10 mouse cellular contexts compared by ENCODE assay signal in the genomic region with DNA sequence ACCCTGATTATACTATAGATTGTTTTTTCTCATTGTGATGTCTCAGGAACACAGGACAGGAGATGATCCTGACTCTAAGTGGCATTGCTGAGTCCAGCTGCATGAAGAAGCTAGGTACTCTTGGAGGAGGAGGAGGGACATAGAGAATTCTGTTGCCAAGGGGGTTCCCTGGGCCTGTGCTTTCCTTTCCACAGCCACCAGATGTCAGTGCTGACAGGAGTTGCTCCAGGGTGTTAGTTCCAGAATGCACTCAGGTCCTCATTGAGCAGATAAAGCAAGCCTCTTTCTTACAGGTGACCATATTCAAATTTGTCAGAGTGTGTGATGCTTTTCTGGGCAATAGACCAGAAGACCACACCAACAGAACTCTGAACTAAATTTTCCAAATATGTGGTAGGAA.
DNase-seq lines count a peak whose midpoint lies in the region; ATAC-seq and TF ChIP-seq lines count a peak whose summit lies in the region.
"Had no signal": no experiment of that assay in that cellular context is flagged by ENCODE, and none has a peak within 500 bp of the region (broad histone marks: within the 10 kb centered on the region; RNA-seq: fewer than 3 reads in every experiment).

No protein-coding gene starts in this region.

- no peak for ATAC-seq in forebrain, postnatal 0 days
- ATAC-seq in forebrain, embryonic 15.5 days (replicated peaks), result no peak
- ATAC-seq in lung, embryonic 14.5 days (ENCODE audit: insufficient read depth), result no peak

- H3K27ac ChIP-seq in forebrain, postnatal 0 days (ENCODE audit: low read depth, low read length), result no peak overlapping the region
- no peak overlapping the region for H3K27ac ChIP-seq in forebrain, embryonic 15.5 days (replicated peaks)
- H3K27ac ChIP-seq in lung, embryonic 14.5 days (ENCODE audit: low read depth), result no peak overlapping the region
- H3K27ac ChIP-seq: liver, embryonic 15.5 days had no signal

- peak; percentile 64 for TF ChIP-seq CTCF in forebrain, postnatal 0 days (IDR thresholded peaks at IDR 0.05; ENCODE audit: low read depth)
- TF ChIP-seq CTCF in lung, embryonic 14.5 days (IDR thresholded peaks at IDR 0.05; ENCODE audit: low read depth), result peak; percentile 56

- H3K4me3 ChIP-seq in forebrain, postnatal 0 days (ENCODE audit: low read depth, low read length), result no peak overlapping the region
- no peak overlapping the region for H3K4me3 ChIP-seq in forebrain, embryonic 15.5 days
- no peak overlapping the region for H3K4me3 ChIP-seq in lung, embryonic 14.5 days (ENCODE audit: low read depth, low read length)
- H3K4me3 ChIP-seq: liver, embryonic 15.5 days had no signal

- H3K9ac ChIP-seq in forebrain, postnatal 0 days, result no peak overlapping the region
- H3K9ac ChIP-seq in forebrain, embryonic 15.5 days (replicated peaks), result no peak overlapping the region
- no peak overlapping the region for H3K9ac ChIP-seq in lung, embryonic 14.5 days
- H3K9ac ChIP-seq: liver, embryonic 15.5 days had no signal

- no peaks in the 10 kb centered on the region for H3K27me3 ChIP-seq in forebrain, postnatal 0 days (ENCODE audit: insufficient read depth, low read length)
- no peaks in the 10 kb centered on the region for H3K27me3 ChIP-seq in forebrain, embryonic 15.5 days
- no peaks in the 10 kb centered on the region for H3K27me3 ChIP-seq in lung, embryonic 14.5 days (ENCODE audit: insufficient read depth, low read length)

- no peak overlapping the region for H3K4me2 ChIP-seq in forebrain, postnatal 0 days (ENCODE audit: low read depth)
- no peak overlapping the region for H3K4me2 ChIP-seq in forebrain, embryonic 15.5 days (replicated peaks)
- no peak overlapping the region for H3K4me2 ChIP-seq in lung, embryonic 14.5 days
- H3K4me2 ChIP-seq: liver, embryonic 15.5 days had no signal

- peaks cover 5% of the 10 kb centered on the region; the same call in 1 of the 2 replicates for H3K4me1 ChIP-seq in forebrain, postnatal 0 days (ENCODE audit: insufficient read depth)
- peaks cover 8% of the 10 kb centered on the region for H3K4me1 ChIP-seq in forebrain, embryonic 15.5 days
- H3K4me1 ChIP-seq in lung, embryonic 14.5 days (ENCODE audit: insufficient read depth), result no peaks in the 10 kb centered on the region

- peak; percentile 24 for DNase-seq in forebrain, postnatal 0 days
- DNase-seq in lung, embryonic 14.5 days, result peak; percentile 37
- DNase-seq in lung, postnatal 36 days, result no peak
- peak; percentile 38 for DNase-seq in ES-CJ7 (ENCODE audit: low read depth, low spot score)
- DNase-seq in embryo, embryonic 9.5 days (ENCODE audit: extremely low spot score), result peak; percentile 16
- no peak for DNase-seq in heart, postnatal 4 days
- DNase-seq in urinary bladder, adult 18-20 months (ENCODE audit: low spot score in 2 of 2), result no peak
- DNase-seq: heart, adult 18-20 months had no signal

- no peaks in the 10 kb centered on the region for H3K9me3 ChIP-seq in forebrain, postnatal 0 days (ENCODE audit: low read length)
- no peaks in the 10 kb centered on the region for H3K9me3 ChIP-seq in forebrain, embryonic 15.5 days
- H3K9me3 ChIP-seq in lung, embryonic 14.5 days (ENCODE audit: low read depth, low read length), result no peaks in the 10 kb centered on the region
- H3K9me3 ChIP-seq: liver, embryonic 15.5 days had no signal

- no peaks in the 10 kb centered on the region for H3K36me3 ChIP-seq in forebrain, postnatal 0 days (ENCODE audit: insufficient read depth)
- H3K36me3 ChIP-seq in forebrain, embryonic 15.5 days, result no peaks in the 10 kb centered on the region
- no peaks in the 10 kb centered on the region for H3K36me3 ChIP-seq in lung, embryonic 14.5 days (ENCODE audit: insufficient read depth)
- H3K36me3 ChIP-seq: liver, embryonic 15.5 days had no signal

Comparison
In these comparisons a context has a peak if more than half of its experiments do, and no peak if none do; other contexts are left out.
1. DNase-seq: peak in forebrain, postnatal 0 days (single experiment), lung, embryonic 14.5 days (single experiment), ES-CJ7 (single experiment) and embryo, embryonic 9.5 days (single experiment); none in lung, postnatal 36 days (single experiment), heart, postnatal 4 days (single experiment) and urinary bladder, adult 18-20 months (0 of 2).